Mouse (Mus musculus) cerebellum, postnatal 36 days (tissue): ENCODE measurements around the gene Eif4g1.

Experiments used
- DNase-seq, 2 experiments: peaks; one replicate each; pipeline ENCODE4 v3.0.0; 2021 to 2022; ENCODE audit warnings: mixed read lengths in 2 of 2

Eif4g1 gene

GRCm38 (mm10) chr16:20726384-20726783 is 58.3 kb downstream of the Eif4g1 start:
- DNase-seq, result no peak

GRCm38 (mm10) chr16:20730293-20730711 is 62.2 kb downstream of the Eif4g1 start:
- DNase-seq, result no peak

GRCm38 (mm10) chr16:20731688-20732087 is 63.6 kb downstream of the Eif4g1 start:
- DNase-seq, result no peak

GRCm38 (mm10) chr16:20732251-20732924 is 64.3 kb downstream of the Eif4g1 start:
- DNase-seq, result no peak

GRCm38 (mm10) chr16:20732925-20733730 is 65.0 kb downstream of the Eif4g1 start, which contains the start of gene Chrd:
Chrd (plus strand) TSS chr16:20733127.
- DNase-seq, result peak; percentile 66 to 78

GRCm38 (mm10) chr16:20733731-20734730 is 65.9 kb downstream of the Eif4g1 start, which contains the start of gene Thpo:
Thpo (minus strand) TSS chr16:20734511.
- DNase-seq, result peak in 1 of 2 experiments; percentile 21

- no peak for DNase-seq
These were observed 67.5 kb downstream of the Eif4g1 start for GRCm38 (mm10) chr16:20735651-20736050.

- DNase-seq, result no peak
These were observed 68.1 kb downstream of the Eif4g1 start for GRCm38 (mm10) chr16:20736168-20736567.

GRCm38 (mm10) chr16:20736823-20737222 is 68.7 kb downstream of the Eif4g1 start:
- DNase-seq, result no peak

GRCm38 (mm10) chr16:20739845-20740244 is 71.7 kb downstream of the Eif4g1 start:
- no peak for DNase-seq
